Mouse (Mus musculus) natural killer cell, adult 2 months (primary cell): Measurements from ENCODE around the gene Krtcap3.
"Not testable (repeated sequence)": the region's sequence is repeated elsewhere in the genome, so short reads cannot be mapped to it uniquely, and the experiment has no call there.

Experiments
- DNase-seq, 2 experiments: peaks; one replicate each; pipeline ENCODE4 v3.0.0; 2022; ENCODE audit warnings: low spot score in 2 of 2

Gene Krtcap3

GRCm38 (mm10) chr5:31251541-31252101, at the start of gene Krtcap3:
Krtcap3 (plus strand) TSS chr5:31251691.
- no peak for DNase-seq

- DNase-seq, result peak; percentile 94 to 95
Observed at GRCm38 (mm10) chr5:31201742-31202590, 49.5 kb upstream of the Krtcap3 start, which contains the start of gene Zfp513. Zfp513 (minus strand) TSS chr5:31202303.

- DNase-seq, result no peak
Observed at GRCm38 (mm10) chr5:31202933-31203332, 48.6 kb upstream of the Krtcap3 start.

GRCm38 (mm10) chr5:31203866-31204265, 47.6 kb upstream of the Krtcap3 start:
- no peak for DNase-seq

- no peak for DNase-seq
Observed at GRCm38 (mm10) chr5:31204421-31204820, 47.1 kb upstream of the Krtcap3 start.

DNA sequence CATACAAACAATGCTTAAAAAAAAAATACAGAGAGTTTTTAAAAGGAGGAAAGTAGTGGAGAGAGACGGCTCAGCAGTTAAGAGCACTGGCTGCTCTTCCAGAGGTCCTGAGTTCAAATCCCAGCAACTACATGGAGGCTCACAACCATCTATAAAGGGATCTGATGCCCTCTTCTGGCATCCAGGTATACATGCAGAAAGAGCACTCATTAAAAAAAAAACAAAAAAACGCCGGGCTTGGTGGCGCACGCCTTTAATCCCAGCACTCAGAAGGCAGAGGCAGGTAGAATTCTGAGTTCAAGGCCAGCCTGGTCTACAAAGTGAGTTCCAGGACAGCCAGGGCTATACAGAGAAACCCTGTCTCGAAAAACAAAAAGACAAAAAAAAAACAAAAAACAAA, 34.9 kb upstream of the Krtcap3 start:
- not testable (repeated sequence) for DNase-seq

DNA sequence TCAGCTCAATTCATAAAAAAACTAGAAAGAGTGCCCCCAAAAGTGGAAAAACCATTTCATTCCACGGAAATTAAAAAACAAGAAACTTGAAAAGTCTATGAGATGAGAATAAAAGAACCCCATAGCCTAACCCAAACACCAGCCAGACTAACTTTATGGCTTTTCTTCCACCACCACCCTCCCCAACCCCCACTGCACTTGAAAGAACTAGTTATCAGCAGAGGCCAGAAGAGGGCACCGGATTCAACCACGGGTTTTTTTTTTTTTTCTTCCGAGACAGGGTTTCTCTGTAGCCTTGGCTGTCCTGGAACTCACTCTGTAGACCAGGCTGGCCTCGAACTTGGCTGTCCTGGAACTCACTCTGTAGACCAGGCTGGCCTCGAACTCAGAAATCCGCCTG, 33.2 kb upstream of the Krtcap3 start:
- peak; percentile 37 to 39 for DNase-seq

- DNase-seq, result no peak
Observed at GRCm38 (mm10) chr5:31219070-31219469, 32.4 kb upstream of the Krtcap3 start.

- DNase-seq, result no peak
Observed at GRCm38 (mm10) chr5:31219474-31219873, 32.0 kb upstream of the Krtcap3 start.

- DNase-seq, result no peak
Observed at GRCm38 (mm10) chr5:31219911-31220447, 31.5 kb upstream of the Krtcap3 start.

GRCm38 (mm10) chr5:31220448-31221303, 30.8 kb upstream of the Krtcap3 start, which contains the start of gene Ppm1g:
Ppm1g (minus strand) TSS chr5:31220687.
- peak; percentile 97 for DNase-seq

DNA sequence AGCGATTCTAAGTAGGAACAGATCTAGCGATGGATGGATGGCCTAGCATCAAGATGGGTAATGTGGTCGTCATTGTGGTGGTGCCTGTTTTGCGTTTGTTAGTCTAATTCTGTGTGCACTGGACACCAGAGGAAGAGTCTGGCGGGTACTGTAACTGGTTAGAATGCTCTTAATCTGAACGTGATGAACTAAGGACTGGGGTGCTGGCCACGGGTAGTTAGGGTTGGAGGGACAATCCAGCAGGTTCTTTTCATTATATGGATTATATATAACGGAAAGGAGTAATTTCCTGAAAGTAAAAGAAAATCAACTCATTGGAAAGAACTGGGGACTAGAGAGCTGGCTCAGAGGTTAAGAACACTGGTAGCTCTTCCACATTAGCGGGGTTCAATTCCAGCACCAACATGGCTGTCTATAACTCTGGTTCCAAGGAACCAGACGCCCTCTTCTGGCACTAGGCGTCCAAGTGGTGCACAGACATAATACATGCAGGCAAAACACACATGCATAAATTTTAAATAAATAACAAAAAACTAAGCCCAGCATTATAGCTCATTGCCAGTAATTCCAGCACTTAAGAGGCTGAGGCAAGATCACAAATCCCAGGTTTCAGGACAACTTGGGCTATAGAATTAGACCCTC, 30.1 kb upstream of the Krtcap3 start:
- DNase-seq, result peak in 1 of 2 experiments; percentile 32

DNA sequence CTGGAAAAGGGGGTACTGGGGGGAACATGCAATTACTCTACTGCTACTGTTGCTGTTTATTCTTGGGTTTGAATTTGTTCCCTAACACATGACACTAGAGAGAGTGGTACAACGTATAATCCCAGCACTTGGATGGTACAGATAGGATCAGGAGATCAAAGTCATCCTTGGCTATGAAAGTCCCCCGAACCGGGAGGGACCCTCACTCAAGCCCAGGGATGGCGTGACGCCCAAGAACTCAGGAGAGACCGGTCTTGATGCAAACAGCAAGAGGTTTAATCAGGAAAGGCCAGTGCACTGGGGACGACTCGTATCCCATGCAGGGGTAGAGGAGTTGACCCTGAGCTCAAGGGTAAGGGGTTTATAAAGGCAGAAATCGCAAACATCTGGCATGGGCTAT, 28.8 kb upstream of the Krtcap3 start:
- DNase-seq, result no peak

GRCm38 (mm10) chr5:31226641-31227040, 24.9 kb upstream of the Krtcap3 start:
- no peak for DNase-seq

DNA sequence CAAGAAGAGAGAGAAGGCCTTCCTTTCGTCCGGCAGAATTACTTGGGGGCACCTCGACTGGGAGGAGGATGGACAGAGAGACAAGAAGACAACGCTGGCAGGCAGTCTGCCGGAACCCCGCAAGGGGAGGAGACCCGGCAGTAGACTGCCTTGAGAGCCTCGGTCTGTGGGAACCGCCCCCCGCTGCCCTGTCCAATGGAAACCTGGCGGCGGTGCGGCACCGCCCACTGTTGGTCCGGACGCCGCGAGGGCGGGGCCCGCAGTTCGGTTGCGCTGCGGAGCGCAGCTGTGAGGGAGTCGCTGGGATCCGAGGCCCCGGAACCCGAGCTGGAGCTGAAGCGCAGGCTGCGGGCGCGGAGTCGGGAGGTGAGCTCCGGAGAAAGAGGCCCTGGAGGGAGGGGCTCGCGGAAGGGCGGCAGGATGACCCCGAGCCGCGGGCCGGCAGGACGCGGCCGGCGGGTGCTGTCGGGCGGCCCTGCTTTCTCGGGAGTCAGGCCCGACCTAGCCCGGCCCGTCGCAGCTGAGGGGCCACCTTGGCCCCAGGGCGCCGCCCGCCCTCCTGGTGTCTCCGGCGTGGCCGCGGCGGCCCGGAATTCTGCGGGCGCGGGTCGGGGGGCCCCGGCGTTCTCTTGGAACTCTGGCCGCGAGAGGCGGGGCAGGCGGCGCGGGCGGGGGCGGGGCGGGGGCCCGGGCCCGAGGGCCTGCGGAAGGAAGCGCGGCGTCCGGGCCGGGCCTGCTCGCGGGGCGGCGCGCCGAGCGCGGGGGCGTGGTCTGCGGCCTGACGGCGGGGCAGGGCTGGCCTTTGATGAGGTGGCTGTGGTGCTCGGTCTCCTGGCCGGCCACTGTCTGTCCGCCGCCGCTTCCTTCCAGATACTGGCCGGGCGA, 10.6 kb upstream of the Krtcap3 start, which contains the start of the genes Nrbp1 and Gm9970:
TSS of gene Nrbp1 (plus strand) at position 228 of the 885 bp plus-strand sequence.
TSS of gene Gm9970 (minus strand) at position 596 of the 885 bp plus-strand sequence.
- peak; percentile 93 for DNase-seq

DNA sequence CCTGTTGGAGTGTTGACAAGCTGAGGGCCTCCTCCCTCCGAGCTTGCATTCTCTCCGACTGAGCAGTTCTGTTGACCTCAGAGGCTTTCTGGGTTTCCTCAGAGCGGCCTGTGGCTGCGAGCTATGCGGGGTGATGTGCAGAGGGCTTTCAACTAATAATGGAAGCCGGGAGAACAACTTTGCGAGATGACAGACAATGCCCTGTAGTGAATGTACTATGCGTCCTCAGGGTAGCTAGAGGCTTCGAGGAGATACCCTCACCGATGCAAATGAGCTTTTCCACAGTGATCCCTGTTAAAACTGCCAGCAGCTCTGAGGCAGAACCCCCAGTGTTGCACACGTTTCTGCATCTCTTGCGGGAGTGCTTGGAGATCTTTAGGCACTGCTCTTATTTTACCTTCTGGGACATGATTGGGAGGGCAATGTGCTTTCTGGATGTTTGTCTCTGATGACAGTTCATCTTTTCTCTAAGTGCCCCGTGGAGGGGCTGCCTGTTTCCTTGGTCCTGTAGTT, 9.9 kb upstream of the Krtcap3 start:
- no peak for DNase-seq

DNA sequence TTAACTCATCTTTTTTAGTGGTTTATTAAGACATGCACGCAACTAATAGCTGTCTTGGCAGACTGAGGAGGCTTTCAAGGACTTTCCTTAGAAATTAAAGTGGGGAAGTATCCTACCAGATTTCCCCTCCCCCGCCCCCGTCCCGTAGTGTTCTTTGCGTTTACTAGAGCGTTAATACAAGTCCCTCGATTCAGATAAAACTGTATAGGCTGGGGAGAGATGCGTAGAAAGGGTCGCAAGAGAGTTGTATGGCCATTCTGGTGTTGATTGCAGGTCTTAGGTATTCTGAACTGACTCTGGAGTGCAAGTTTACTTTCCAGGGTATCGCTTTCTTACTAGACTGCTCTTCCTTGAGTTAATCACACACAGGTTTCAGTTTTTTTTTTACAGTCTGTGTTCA, 9.3 kb upstream of the Krtcap3 start:
- no peak for DNase-seq

- no peak for DNase-seq
Observed at GRCm38 (mm10) chr5:31250716-31251115, 775 bp upstream of the Krtcap3 start.

DNA sequence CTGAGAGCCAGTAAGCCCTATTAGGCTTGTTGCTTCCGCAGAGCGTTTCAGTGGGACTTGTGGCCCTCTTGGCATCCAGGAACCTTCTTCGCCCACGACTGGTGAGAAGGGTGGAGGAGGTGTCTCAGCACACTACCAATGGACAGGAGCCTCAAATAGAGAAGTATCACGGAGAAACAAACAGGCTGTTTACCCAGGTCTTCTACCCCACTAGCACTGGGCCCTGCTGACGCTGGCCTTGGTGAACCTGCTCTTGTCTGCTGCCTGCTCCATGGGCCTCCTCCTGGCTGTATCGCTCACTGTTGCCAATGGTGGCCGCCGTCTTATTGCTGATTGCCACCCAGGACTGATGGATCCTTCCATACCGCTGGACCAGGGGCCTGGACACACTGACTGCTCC, 660 bp downstream of the Krtcap3 start:
- DNase-seq, result no peak
